Mouse (Mus musculus) cerebellum, adult 2 months (tissue): ENCODE results near the gene Matn4.

Experiments
- CTCF ChIP-seq: fragments of 200-500 bp; IDR thresholded peaks from 2 replicates; pipeline ENCODE4 v1.5.1; 2011; ENCODE audit warnings: low read depth, mild to moderate bottlenecking, control low read depth, low read length, moderate library complexity, borderline replicate concordance; ENCODE audit not compliant: insufficient read depth
- POLR2A ChIP-seq: fragments of 200-500 bp; IDR thresholded peaks from 2 replicates; pipeline ENCODE4 v1.6.1; 2011; ENCODE audit warnings: low read length, control low read depth, borderline replicate concordance; ENCODE audit not compliant: insufficient read depth

GRCm38 (mm10) chr2:164383656-164384399, 21.1 kb downstream of the Matn4 start:
- TF ChIP-seq POLR2A (no peak), CTCF (no peak)
